Mouse (Mus musculus) adrenal gland, adult 18-20 months (tissue): ENCODE data around the gene Adcyap1r1. TPM values are rescaled to one million over a fixed set of nuclear protein-coding genes. Genes with fewer than 3 reads are reported as not detected.
A peak's percentile ranks its signal among the peaks of the same experiment; 100 is the strongest.

Experiments
- DNase-seq, 2 experiments: peaks; one replicate each; pipeline ENCODE4 v3.0.0; 2021 to 2022; ENCODE audit warnings: low spot score in 2 of 2
- total RNA-seq, 2 experiments: library from RNA; stranded (reverse); gene quantifications; 1 replicate in 1 of 2; 2 replicates in 1 of 2; pipeline ENCODE4 v1.2.3; 2021

The Adcyap1r1 gene
- total RNA-seq, 2 experiments from 2014 or later = 29.0 to 30.0 TPM

DNA sequence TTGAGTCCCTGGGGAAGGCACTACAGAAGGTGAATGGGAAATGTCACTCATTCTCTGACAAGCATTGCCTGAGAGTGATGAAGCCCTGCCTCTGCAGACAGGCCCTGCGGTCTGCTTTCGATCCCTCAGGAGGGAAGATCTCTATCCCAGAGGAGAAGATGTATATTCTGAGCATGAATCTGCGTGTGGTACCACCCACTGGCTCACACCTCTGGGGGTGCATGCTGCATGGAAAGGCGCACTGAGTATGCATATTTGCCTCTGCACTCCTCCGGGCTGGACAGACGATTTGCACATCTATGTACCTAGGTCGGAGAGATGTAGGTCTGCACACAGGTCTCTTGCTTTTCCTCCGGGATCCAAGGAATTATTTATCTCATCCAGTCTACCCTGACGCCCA, 3.6 kb upstream of the Adcyap1r1 start:
- no peak for DNase-seq

DNA sequence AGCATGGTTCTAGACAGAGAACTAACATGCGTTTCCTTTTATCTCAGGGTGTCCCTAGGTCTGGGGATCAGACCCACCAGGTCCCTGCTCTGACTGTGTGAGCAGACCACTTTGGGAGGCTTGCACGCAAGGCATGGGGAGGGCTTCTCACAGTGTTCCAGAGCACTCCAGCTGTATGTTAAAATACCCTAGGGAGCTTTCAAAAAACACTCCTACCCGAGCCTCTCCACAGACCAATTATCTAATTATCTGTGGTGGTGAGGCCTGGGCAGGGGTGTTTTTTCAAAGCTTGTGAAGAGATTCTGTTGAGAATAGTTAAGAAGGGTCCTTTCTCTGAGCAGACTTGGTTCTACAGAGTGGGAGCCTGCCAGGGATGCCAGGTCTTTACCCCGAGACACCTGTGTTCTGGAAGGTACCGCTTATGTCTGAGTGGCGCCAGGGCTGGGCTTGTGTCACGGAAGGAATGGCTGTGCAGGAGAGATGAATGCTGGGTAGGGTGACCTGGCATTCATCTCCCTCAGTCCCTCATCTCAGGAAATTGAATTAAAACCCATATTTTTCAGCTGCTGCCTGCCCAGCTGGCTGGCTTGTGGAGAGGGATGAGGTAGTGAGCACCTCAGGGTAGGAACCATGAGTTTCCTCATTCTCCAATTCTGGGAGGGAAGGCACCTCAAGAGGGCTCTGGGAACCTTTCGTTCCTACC, 2.7 kb upstream of the Adcyap1r1 start:
- no peak for DNase-seq

DNA sequence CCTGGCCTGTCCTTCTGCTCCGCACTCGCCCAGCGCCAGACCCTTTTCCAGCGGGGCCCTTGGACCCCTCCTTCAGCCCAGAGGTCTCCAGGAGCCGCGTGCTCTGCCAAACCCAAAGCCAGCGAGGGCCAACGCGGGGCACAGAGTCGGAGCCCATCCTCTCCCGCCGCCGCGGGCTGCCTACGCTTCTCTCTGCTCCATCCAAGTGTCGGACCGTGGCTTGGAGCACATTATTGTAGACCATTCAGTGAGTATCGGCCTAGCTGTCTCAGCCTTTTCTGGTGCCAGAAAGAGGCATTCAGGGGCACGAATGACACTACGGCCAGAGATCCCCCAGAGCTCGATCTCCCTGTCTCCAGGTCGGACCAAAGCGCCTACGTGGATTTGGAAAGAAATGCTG, 603 bp downstream of the Adcyap1r1 start:
- DNase-seq = no peak

DNA sequence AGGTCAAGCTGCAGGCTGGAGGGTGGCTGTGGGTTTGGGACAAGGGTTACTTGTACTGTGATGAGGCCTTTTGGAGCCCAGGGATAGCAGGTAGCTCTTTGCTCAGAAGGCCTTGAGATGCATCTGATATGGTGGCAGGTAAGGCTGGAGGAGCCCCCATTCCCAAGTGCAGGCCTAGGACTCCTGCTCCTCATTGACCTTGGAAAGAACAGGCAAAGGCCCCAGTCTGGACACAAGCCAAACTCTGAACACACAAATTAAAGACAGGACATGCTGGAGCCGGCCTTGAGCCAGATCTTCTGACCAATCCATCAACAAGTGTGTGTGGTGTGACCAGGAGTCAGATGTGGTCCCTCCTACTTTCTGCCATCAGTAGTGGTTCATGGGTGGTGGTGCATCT, 1.8 kb downstream of the Adcyap1r1 start:
- DNase-seq = no peak

DNA sequence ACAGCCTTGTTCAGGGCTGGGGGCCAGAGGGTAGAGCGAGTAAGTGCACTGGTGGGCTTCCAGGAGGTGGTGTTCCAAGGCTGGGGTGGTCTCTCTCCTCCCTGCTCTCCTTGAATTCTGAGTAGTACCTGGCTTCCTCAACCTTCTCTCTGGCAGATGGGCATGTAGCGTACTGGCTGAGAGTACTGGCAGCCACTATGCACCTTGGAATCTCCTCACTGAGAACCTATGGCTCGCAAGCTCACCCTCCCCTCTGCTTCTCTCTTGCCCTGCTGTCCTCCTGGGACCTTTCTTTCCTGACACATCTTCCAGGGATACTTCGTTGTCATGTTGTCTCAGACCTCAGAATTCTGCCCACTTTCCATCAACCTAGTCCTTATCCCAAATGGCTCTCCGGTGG, 3.9 kb downstream of the Adcyap1r1 start:
- DNase-seq = no peak

DNA sequence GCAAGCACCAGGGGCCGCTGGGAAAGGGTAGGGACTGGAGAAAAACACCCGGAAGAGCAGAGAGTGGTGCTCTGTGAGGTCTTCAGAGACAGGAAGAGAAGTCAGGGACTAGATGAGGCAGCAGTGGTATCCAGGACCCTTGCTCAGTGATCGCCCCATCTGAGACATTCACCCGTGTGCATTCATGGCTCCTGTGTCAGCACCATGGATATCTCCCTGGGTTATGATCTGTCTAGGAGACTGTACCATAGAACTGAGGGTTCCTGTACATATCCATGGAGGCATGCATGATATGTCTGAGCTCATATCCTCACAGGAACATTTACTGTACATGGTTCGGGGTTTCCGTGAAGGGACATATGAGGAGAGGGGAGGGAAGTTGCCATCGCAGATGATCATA, 5.9 kb downstream of the Adcyap1r1 start:
- no peak for DNase-seq

DNA sequence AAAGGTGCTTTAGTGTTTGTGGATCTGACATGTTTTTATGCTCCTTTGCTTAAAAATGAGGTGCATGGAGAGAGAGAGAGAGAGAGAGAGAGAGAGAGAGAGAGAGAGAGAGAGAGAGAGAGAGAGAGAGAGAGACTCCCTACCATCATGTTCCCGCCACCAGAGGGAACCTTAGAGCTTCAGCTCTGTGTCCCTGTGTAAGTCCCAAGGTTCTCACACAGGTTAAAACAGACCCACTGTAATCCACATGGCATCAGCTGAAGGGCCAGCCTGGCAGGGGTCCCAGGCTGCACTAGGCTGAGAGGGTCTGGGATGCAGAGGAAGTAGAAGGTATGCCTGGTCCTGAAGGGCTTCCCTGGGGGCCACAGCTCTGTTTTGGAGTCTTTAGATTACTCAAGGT, 6.4 kb downstream of the Adcyap1r1 start:
- DNase-seq = no peak

DNA sequence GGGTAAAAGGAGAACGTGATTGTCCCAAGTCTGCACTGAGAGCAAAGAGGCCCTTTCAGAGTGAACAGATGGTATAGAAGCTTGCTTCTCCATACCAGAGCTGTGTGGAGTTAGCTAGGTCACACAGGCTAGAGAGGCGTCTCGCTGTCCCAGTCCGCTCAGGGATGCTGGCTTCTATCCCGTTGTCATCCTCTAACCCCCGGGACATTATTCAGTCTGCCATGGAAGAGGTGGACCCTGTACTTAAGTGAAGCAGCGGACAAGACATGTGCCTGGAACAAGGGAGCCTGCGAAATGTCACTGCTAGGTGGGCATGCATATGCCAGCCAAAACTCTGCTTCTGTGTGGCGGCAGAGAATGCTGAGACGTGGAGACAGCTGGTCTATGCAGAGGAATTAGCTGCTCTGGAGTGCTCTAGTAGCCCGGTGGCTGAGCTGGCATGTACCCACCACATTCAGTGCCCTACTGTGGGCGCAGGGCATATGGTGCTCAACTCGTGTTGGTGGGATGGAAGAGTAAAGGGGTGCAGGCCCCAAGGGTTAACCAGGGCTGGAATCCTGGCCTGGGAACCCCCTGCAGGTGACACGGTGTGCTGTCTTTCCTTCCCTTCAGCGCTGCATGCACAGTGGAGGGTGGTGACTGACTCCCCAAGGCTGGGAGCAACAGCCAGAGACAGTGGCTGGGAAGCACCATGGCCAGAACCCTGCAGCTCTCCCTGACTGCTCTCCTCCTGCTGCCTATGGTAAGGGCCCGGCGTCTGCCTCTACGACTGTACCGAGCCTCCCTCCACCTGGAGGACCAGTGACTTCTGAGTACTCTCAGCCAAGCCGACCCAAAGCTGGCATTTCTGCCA, 8.0 kb downstream of the Adcyap1r1 start:
- DNase-seq = no peak

DNA sequence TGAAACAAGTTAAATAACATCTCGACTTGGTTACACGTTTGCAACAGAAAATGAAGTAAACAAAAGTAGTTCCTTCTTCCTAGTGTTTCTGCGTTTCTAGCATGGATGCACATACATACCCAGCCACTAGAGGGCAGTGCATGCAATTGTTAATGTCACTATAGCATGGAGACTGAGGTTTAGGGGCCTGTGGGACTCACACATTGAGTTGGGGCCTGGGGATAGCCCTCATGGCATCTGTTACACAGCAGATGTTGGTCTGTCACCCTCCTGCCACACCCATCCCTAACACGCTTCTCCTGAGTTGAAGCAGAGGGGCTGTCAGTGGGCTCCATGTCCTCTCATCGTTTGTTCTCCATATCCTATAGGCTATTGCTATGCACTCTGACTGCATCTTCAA, 9.4 kb downstream of the Adcyap1r1 start:
- DNase-seq = peak in 1 of 2 experiments; percentile 33

DNA sequence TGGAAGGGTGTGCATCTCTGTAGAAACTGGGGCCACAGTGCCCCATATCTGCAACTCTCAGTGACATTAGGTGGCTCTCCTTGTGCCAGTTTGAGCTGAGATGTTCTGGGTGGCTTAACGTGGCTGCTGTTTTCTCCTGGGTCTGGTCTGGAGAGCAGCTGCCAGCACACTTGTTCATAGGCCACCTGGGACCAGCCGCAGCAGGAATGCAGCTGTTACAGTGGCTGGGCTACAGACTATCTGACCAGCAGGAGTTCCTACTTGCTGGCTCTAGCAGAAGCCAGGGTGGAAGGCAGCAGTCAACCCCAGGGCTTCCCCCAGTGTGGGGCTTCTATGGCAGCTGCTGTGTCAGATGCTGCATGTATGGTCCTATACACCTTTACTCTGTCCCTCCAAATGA, 9.9 kb downstream of the Adcyap1r1 start:
- no peak for DNase-seq

DNA sequence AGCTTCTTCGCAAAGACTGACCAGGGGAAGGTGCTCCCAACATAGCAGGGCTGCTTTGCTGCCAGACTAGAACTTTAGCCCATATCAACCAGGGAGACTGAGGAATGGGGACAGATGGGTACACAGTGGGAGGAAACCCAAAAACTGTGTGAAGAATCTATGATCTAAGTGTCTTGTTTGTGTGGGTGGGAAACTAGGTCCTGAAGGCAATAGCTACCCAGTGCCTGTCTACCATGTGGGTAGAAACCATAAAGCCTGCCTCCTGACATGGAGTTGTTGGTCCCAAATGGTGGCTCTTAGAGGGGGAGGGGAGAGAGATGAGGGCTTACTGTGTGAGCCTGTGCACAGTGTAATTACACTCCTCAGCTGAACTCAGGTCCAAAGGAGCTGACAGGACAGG, 10.6 kb downstream of the Adcyap1r1 start:
- DNase-seq = no peak

DNA sequence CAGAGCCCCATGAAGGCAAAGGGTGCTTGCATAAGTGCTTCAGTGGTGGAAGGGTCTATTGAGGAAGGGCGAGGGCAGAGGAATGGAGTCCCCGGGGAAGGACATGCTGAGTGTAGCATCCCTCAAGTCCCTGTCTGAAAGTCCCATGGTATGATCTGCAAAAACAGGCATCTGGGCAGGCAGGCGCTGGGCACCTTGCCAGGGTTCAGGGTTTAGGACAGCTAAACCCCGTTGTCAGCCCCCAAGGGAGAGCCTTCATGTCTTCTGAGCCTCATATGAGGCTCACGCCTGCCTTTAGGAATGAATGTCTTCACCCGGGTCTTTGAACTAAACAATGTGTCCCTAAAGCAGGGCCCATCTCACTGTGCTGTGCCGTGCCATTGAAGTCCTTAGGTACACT, 12.2 kb downstream of the Adcyap1r1 start:
- DNase-seq = no peak

DNA sequence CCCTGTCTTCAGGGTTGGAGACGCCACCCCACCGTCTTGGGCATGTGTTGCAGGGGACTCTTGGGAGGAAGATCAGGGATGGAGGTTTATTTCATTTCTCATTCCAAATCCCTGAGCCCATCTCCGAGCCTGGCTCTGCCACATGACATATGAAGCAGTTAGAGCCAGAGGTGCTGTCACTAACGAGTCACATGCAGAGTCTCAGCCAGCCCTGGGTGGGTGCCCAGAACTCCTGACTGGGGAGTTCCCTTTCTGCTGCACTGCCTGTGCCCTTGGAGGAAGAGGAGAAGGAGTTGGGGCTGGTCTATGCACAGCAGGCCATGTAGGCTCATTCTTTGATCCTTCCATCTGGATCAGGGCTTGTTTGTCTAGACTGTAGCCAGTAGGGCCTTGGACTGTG, 13.5 kb downstream of the Adcyap1r1 start:
- DNase-seq = no peak

DNA sequence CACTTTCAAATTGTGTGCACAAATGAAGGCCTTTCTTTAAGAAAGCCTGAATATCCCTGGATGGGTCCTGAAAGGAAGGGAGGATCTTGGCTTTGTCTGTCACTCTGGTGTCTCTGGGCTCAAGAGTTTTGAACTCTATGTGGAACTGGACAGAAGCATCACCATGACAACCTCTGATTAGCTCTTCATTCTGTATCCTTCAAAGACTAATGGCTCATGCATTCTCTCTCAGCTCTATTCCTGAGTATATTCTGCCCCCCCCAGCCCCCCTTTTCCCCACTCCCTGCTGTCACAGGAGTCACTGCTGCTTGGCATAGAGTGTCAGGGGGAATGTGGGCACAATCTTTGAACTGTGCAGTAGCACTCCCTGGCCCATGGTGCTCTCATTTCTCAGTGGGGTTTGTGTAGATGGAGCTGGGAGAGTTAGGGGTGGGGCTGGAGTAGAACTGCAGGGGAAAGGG, 14.6 kb downstream of the Adcyap1r1 start:
- no peak for DNase-seq

DNA sequence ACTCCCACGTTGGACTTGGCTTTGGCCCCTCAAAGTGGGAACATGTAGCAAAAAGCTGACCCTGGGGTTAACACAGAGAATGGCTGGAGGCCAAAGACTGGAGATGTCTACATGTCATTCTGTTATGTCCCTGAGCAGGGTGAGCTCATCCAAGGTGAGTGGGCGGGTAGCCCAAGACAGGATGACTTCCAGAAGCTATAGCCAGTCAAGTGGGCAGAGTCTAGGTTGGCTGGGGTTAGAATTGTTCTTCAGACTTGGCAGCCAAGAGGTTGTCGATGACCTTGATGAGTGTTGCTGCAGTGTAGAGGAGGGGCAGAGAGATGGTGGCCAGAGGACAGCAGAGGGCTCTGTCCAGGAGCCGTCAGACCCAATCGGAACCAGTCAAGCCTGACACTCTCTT, 18.9 kb downstream of the Adcyap1r1 start:
- DNase-seq = peak in 1 of 2 experiments; percentile 53

DNA sequence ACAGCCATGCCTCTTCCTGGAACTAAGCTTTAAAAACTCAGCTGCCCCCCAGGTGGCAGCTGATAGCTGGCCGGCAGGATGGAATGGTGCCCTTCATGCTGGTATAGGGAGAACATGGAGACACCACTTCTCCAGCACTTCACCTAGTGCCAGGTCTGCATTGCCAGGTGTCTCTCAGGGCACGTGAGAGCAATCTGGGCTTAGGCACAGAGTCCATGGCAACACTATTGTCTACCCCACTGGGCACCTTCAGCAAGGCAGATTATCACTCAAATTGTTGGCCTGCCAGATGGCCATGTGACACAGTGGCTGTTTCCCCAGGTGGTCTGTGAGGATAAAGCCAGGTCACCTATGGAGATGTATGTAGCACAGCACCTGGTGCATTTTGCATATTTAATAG, 20.6 kb downstream of the Adcyap1r1 start:
- DNase-seq = no peak

DNA sequence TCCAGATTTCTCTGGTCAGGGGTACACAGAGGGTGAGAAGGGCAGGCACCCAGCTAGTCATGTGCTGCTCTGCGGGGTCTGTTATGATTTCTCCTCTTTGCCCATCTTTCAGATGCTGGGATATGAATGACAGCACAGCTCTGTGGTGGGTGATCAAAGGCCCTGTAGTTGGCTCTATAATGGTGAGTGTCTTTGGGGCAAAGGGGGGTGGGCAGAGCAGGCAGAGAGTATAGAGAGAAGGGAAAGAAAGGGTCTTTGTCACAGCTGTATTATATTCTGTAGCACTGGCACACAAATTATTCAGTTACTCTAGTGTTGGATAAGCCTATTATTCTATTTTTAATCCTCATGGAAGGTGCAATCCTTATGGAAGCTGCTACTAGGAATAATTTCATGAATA, 29.2 kb downstream of the Adcyap1r1 start:
- DNase-seq = no peak

DNA sequence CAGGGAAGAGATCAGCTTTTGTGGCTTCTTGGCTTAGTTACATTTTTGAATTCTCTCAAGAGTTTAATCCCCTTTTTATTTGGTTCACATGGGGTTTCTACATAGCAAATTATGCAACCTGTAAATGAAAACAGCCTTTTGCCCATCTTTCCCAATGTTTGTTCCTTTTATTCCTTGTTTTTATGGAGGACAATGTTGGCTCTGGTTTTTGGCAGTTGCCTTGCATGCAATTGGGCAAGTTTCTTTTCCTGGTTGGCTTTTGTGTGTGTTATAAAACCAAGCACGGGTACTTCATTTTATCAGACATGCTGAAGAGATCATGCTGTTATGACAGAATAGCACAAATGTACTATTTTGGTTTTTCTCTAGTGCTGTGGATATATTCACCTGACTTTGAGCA, 30.7 kb downstream of the Adcyap1r1 start:
- DNase-seq = no peak

DNA sequence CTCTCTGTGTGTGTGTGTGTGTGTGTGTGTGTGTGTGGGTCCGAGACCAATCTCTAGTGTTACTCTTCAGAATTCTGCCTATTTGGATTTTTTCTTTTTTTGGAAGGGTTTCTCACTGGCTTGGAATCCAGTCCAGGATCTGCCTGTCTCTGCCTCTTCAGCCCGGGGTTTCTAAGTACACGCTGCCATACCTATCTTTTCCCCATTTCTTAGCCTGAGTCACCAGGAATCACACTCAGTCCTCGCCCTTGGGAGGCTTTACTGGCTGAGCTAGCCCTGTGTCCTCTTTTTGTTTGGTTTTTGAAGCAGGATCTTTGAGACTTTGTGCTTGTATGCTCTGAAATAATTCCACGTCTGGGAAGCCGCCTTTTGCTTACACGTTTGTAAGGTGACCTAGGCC, 31.6 kb downstream of the Adcyap1r1 start:
- DNase-seq = no peak

DNA sequence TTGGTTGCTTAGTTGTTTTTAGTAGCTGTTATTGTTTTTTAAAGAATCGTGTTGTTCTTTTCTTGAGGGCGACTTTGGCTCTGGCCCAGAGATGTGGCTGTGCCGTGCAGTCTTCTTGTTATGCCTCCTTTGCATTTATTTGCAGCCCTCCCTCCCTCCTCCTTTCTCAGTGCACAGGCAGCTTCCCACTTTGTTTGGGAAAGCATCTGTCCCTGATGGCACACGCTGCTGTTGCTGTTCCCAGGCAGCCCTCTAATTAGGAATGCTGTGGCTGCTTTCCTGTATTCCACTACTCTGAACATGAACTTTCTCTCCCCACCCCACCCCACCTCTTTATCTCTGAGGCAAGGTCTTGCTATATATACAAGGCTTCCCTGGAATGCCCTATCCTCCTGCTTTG, 32.4 kb downstream of the Adcyap1r1 start:
- no peak for DNase-seq

DNA sequence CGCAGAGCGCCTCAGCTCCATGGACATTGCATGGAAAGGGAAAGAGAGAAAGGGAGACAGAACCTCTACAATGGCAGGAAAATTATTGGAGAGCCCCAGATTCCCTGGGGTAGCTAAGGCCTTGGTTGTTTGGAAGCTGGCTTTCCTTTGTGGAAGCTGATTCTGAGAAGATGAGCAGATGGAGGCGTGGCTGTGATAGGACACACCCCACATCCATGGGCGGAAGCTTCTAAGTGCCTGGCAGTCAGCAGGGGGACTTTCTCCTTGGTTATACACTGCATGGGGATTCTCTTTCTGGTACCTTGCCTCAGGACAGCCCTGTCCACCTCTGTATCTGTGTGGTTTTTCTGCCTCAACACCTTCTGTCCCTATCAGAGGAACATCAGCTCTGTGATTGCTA, 33.4 kb downstream of the Adcyap1r1 start:
- DNase-seq = no peak

DNA sequence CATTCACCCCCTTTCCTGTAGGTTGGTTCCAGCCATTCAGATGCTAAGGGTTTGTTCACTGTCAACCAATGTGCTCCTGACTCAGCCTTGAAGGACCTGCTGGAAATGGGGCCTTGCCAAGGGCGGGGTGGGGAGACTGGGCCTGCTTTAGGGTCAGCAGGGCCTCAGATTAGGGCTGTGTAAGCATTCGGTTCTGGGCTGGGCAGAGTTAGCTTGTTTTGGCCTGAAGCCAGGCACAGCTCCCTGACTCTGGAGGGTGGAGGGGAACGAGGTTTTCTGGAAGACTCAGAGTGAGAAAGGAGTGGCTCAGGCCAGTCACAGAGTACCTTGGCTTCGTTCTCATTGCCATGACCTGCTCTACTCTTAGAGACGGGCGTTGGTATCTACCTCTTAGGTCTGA, 35.9 kb downstream of the Adcyap1r1 start:
- DNase-seq = peak in 1 of 2 experiments; percentile 30

DNA sequence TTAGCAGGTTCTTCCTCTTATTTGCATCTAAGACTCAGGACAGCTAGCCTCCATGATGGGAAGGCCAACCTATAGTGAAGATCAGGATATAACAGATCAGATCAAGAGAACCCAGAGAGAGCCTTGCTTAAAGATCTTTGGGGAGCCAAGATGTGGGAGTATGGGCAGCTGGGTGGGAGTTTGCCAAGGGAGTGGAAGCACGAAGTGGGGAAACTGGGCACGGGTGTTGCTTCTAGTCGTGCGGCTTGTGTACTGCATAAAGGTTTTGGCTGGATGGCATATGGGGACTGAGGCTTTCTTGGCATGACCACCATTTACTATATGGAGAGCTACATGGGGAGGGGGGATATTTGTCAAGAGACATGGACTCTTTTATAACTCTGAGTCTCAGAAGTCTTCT, 44.4 kb downstream of the Adcyap1r1 start:
- DNase-seq = no peak
